Mouse (Mus musculus): Measurements from ENCODE around the gene Frat1. TPM values are rescaled to one million over a fixed set of nuclear protein-coding genes. Genes with fewer than 3 reads are reported as not detected.
"Not testable (repeated sequence)": the region's sequence is repeated elsewhere in the genome, so short reads cannot be mapped to it uniquely, and the experiment has no call there.

Frat1 gene
- polyA plus RNA-seq, 1 experiment from 2014 or later, result 23.4 TPM

GRCm38 (mm10) chr19:41857816-41858310 lies 28.1 kb downstream of the Frat1 start:
- Histone ChIP-seq H3K4me1 (replicated peaks; ENCODE audit: control insufficient read depth, insufficient read depth, low read length) (no peaks in the 10 kb centered on the region), H3K9me3 (ENCODE audit: control insufficient read depth, low read length) (no peaks in the 10 kb centered on the region), H3K4me2 (replicated peaks) (no peak overlapping the region), H3K27me3 (ENCODE audit: control insufficient read depth, insufficient read depth, low read length) (no peaks in the 10 kb centered on the region), H3K27ac (no peak overlapping the region), H3K9ac (no peak overlapping the region), H3K4me3 (replicated peaks; ENCODE audit: low read length) (no peak overlapping the region), H3K36me3 (replicated peaks; ENCODE audit: control insufficient read depth, insufficient read depth) (peaks cover 16% of the 10 kb centered on the region)
- 88% methylated on average over 3 of the region's 3 CpGs for WGBS
- ATAC-seq (ENCODE audit: low FRiP score) (no peak), DNase-seq (ENCODE audit: low spot score) (no peak)

GRCm38 (mm10) chr19:41866707-41867106 lies 36.9 kb downstream of the Frat1 start:
- H3K9me3 ChIP-seq (ENCODE audit: control insufficient read depth, low read length), result no peaks in the 10 kb centered on the region
- H3K4me2 ChIP-seq (replicated peaks), result no peak overlapping the region
- no peak overlapping the region for H3K9ac ChIP-seq
- H3K27ac ChIP-seq, result no peak overlapping the region
- ATAC-seq (ENCODE audit: low FRiP score), result no peak
- peaks cover 86% of the 10 kb centered on the region for H3K36me3 ChIP-seq (replicated peaks; ENCODE audit: control insufficient read depth, insufficient read depth)
- no peak for DNase-seq (ENCODE audit: low spot score)
- WGBS, result 93% methylated on average over 8 of the region's 8 CpGs
- no peak overlapping the region for H3K4me3 ChIP-seq (replicated peaks; ENCODE audit: low read length)
- H3K4me1 ChIP-seq (replicated peaks; ENCODE audit: control insufficient read depth, insufficient read depth, low read length), result no peaks in the 10 kb centered on the region
- H3K27me3 ChIP-seq (ENCODE audit: control insufficient read depth, insufficient read depth, low read length), result no peaks in the 10 kb centered on the region

- H3K4me1 ChIP-seq (replicated peaks; ENCODE audit: control insufficient read depth, insufficient read depth, low read length), result no peaks in the 10 kb centered on the region
- no peak overlapping the region for H3K9ac ChIP-seq
- DNase-seq (ENCODE audit: low spot score), result no peak
- H3K9me3 ChIP-seq (ENCODE audit: control insufficient read depth, low read length), result no peaks in the 10 kb centered on the region
- no peak overlapping the region for H3K27ac ChIP-seq
- H3K27me3 ChIP-seq (ENCODE audit: control insufficient read depth, insufficient read depth, low read length), result no peaks in the 10 kb centered on the region
- no peak overlapping the region for H3K4me2 ChIP-seq (replicated peaks)
- H3K36me3 ChIP-seq (replicated peaks; ENCODE audit: control insufficient read depth, insufficient read depth), result peaks cover 86% of the 10 kb centered on the region
- 93% methylated on average over 5 of the region's 5 CpGs for WGBS
- no peak for ATAC-seq (ENCODE audit: low FRiP score)
- no peak overlapping the region for H3K4me3 ChIP-seq (replicated peaks; ENCODE audit: low read length)
Measured at GRCm38 (mm10) chr19:41869296-41869695, 39.5 kb downstream of the Frat1 start.

DNA sequence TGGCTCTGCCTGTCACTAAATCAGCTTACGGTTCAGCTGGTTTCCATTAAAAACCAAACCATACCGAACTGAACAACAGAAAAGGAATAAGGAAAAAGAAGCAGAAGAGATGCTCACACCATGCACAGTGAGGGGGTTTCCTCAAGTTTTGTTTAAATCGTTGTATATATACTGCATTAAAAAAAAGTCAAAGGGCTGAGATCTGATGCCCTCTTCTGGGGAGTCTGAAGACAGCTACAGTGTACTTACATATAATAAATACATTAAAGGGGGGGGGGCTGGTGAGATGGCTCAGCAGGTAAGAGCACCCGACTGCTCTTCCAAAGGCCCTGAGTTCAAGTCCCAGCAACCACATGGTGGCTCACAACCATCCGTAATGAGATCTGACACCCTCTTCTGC lies 40.2 kb downstream of the Frat1 start:
- not testable (repeated sequence) for H3K4me1 ChIP-seq (replicated peaks; ENCODE audit: control insufficient read depth, insufficient read depth, low read length); H3K4me3 ChIP-seq (replicated peaks; ENCODE audit: low read length); ATAC-seq (ENCODE audit: low FRiP score); H3K27ac ChIP-seq; DNase-seq (ENCODE audit: low spot score); H3K4me2 ChIP-seq (replicated peaks); H3K27me3 ChIP-seq (ENCODE audit: control insufficient read depth, insufficient read depth, low read length); H3K9me3 ChIP-seq (ENCODE audit: control insufficient read depth, low read length); H3K9ac ChIP-seq
- WGBS, result 85% methylated on average over 5 of the region's 5 CpGs
- peaks cover 88% of the 10 kb centered on the region for H3K36me3 ChIP-seq (replicated peaks; ENCODE audit: control insufficient read depth, insufficient read depth)

- ATAC-seq (ENCODE audit: low FRiP score) (no peak), DNase-seq (ENCODE audit: low spot score) (no peak)
- Histone ChIP-seq H3K4me2 (replicated peaks) (no peak overlapping the region), H3K9ac (no peak overlapping the region), H3K36me3 (replicated peaks; ENCODE audit: control insufficient read depth, insufficient read depth) (peaks cover 86% of the 10 kb centered on the region), H3K4me1 (replicated peaks; ENCODE audit: control insufficient read depth, insufficient read depth, low read length) (no peaks in the 10 kb centered on the region), H3K9me3 (ENCODE audit: control insufficient read depth, low read length) (no peaks in the 10 kb centered on the region), H3K27ac (no peak overlapping the region), H3K4me3 (replicated peaks; ENCODE audit: low read length) (no peak overlapping the region), H3K27me3 (ENCODE audit: control insufficient read depth, insufficient read depth, low read length) (no peaks in the 10 kb centered on the region)
- 86% methylated on average over 2 of the region's 2 CpGs for WGBS
Measured at GRCm38 (mm10) chr19:41872285-41872684, 42.5 kb downstream of the Frat1 start.

DNA sequence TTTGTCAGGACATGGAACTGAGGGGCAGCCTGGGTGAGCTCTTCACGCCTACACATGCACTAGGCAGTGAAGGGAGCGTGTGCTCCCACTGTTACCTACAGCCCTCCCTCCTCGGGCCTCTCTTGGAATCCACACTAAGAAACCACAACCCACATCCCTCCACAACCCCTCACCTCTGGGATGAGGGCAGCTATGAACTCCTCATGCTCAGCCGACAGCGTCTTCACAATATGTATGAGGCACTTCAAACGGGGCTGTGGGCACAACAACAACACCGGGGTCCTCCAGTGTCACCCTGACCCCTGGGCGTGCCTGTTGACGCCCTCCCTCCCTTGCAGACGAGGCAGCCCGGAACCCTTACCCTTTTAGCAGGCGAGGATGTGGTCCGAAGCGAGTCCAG lies 44.6 kb downstream of the Frat1 start:
- no peaks in the 10 kb centered on the region for H3K9me3 ChIP-seq (ENCODE audit: control insufficient read depth, low read length)
- no peaks in the 10 kb centered on the region for H3K4me1 ChIP-seq (replicated peaks; ENCODE audit: control insufficient read depth, insufficient read depth, low read length)
- ATAC-seq (ENCODE audit: low FRiP score) (no peak), DNase-seq (ENCODE audit: low spot score) (no peak)
- H3K36me3 ChIP-seq (replicated peaks; ENCODE audit: control insufficient read depth, insufficient read depth), result peaks cover 80% of the 10 kb centered on the region
- no peak overlapping the region for H3K27ac ChIP-seq
- 94% methylated on average over 14 of the region's 14 CpGs for WGBS
- H3K4me2 ChIP-seq (replicated peaks), result no peak overlapping the region
- no peaks in the 10 kb centered on the region for H3K27me3 ChIP-seq (ENCODE audit: control insufficient read depth, insufficient read depth, low read length)
- H3K4me3 ChIP-seq (replicated peaks; ENCODE audit: low read length), result no peak overlapping the region
- H3K9ac ChIP-seq, result no peak overlapping the region

GRCm38 (mm10) chr19:41881842-41882241 lies 52.1 kb downstream of the Frat1 start:
- Histone ChIP-seq H3K27ac (no peak overlapping the region), H3K4me1 (replicated peaks; ENCODE audit: control insufficient read depth, insufficient read depth, low read length) (no peaks in the 10 kb centered on the region), H3K9me3 (ENCODE audit: control insufficient read depth, low read length) (no peaks in the 10 kb centered on the region), H3K36me3 (replicated peaks; ENCODE audit: control insufficient read depth, insufficient read depth) (peaks cover 88% of the 10 kb centered on the region), H3K4me3 (replicated peaks; ENCODE audit: low read length) (no peak overlapping the region), H3K4me2 (replicated peaks) (no peak overlapping the region), H3K27me3 (ENCODE audit: control insufficient read depth, insufficient read depth, low read length) (no peaks in the 10 kb centered on the region), H3K9ac (no peak overlapping the region)
- DNase-seq (ENCODE audit: low spot score) (no peak), ATAC-seq (ENCODE audit: low FRiP score) (no peak)
- 95% methylated on average over 4 of the region's 4 CpGs for WGBS

Other genes with a start within 250 kb of the Frat1 start
- 3.1 and 3.2 TPM in 2 replicates for gene Gm340, start 247.6 kb upstream of the Frat1 start, polyA plus RNA-seq (2014; fragmentation: Nextera tagmentation; extraction: Ambion mirVana)
- gene Slit1, start 86.3 kb upstream of the Frat1 start, polyA plus RNA-seq (2014; fragmentation: Nextera tagmentation; extraction: Ambion mirVana), result 31.7 and 36.4 TPM in 2 replicates
- gene Arhgap19, start 27.9 kb upstream of the Frat1 start, polyA plus RNA-seq (2014; fragmentation: Nextera tagmentation; extraction: Ambion mirVana), result 6.7 and 6.8 TPM in 2 replicates
- gene Frat2, start 18.2 kb downstream of the Frat1 start, polyA plus RNA-seq (2014; fragmentation: Nextera tagmentation; extraction: Ambion mirVana), result 5.4 and 5.5 TPM in 2 replicates
- 13.2 and 16.2 TPM in 2 replicates for gene Rrp12, start 66.2 kb downstream of the Frat1 start, polyA plus RNA-seq (2014; fragmentation: Nextera tagmentation; extraction: Ambion mirVana)
- gene Pgam1, start 82.0 kb downstream of the Frat1 start, polyA plus RNA-seq (2014; fragmentation: Nextera tagmentation; extraction: Ambion mirVana), result 498 and 547 TPM in 2 replicates
- gene Exosc1, start 103.5 kb downstream of the Frat1 start, polyA plus RNA-seq (2014; fragmentation: Nextera tagmentation; extraction: Ambion mirVana), result 51.9 and 64.0 TPM in 2 replicates
- gene Zdhhc16, start 103.5 kb downstream of the Frat1 start, polyA plus RNA-seq (2014; fragmentation: Nextera tagmentation; extraction: Ambion mirVana), result 70.6 and 70.8 TPM in 2 replicates
- 29.6 and 31.6 TPM in 2 replicates for gene Mms19, start 151.2 kb downstream of the Frat1 start, polyA plus RNA-seq (2014; fragmentation: Nextera tagmentation; extraction: Ambion mirVana)
- gene Ubtd1, start 151.8 kb downstream of the Frat1 start, polyA plus RNA-seq (2014; fragmentation: Nextera tagmentation; extraction: Ambion mirVana), result 8.6 and 9.2 TPM in 2 replicates
- gene Ankrd2, start 206.0 kb downstream of the Frat1 start, polyA plus RNA-seq (2014; fragmentation: Nextera tagmentation; extraction: Ambion mirVana), result 0.82 and 1.2 TPM in 2 replicates
- gene Hoga1, start 215.6 kb downstream of the Frat1 start, polyA plus RNA-seq (2014; fragmentation: Nextera tagmentation; extraction: Ambion mirVana), result 1.3 and 2.2 TPM in 2 replicates
- gene 4933411K16Rik, start 222.3 kb downstream of the Frat1 start, polyA plus RNA-seq (2014; fragmentation: Nextera tagmentation; extraction: Ambion mirVana), result not detected in 2 replicates